Mouse (Mus musculus): ENCODE data around the gene Scaf11.

The Scaf11 gene

GRCm38 (mm10) chr15:96395071-96395470, 65.6 kb downstream of the Scaf11 start:
- DNase-seq, result no peak

- DNase-seq, result no peak
Observed at GRCm38 (mm10) chr15:96392878-96393277, 67.8 kb downstream of the Scaf11 start.

- DNase-seq, result no peak
Observed at GRCm38 (mm10) chr15:96388565-96388964, 72.1 kb downstream of the Scaf11 start.

GRCm38 (mm10) chr15:96382223-96382622, 78.4 kb downstream of the Scaf11 start:
- DNase-seq, result no peak

GRCm38 (mm10) chr15:96377701-96378100, 82.9 kb downstream of the Scaf11 start:
- no peak for DNase-seq

GRCm38 (mm10) chr15:96377263-96377662, 83.4 kb downstream of the Scaf11 start:
- no peak for DNase-seq

GRCm38 (mm10) chr15:96376214-96376613, 84.4 kb downstream of the Scaf11 start:
- no peak for DNase-seq

- DNase-seq, result peak; percentile 17 to 25
Observed at GRCm38 (mm10) chr15:96373161-96373560, 87.5 kb downstream of the Scaf11 start.

- no peak for DNase-seq
Observed at GRCm38 (mm10) chr15:96372628-96373027, 88.0 kb downstream of the Scaf11 start.

GRCm38 (mm10) chr15:96371311-96371710, 89.3 kb downstream of the Scaf11 start:
- no peak for DNase-seq

GRCm38 (mm10) chr15:96366176-96366963, 94.3 kb downstream of the Scaf11 start:
- no peak for DNase-seq

- no peak for DNase-seq
Observed at GRCm38 (mm10) chr15:96365351-96365750, 95.3 kb downstream of the Scaf11 start.

All from kidney, postnatal 4 days (tissue).